Mouse (Mus musculus) spleen, adult 2 months (tissue): Measurements from ENCODE around the gene Scgb3a1. TPM values are rescaled to one million over a fixed set of nuclear protein-coding genes. Genes with fewer than 3 reads are reported as not detected.

Experiments
- DNase-seq, 2 experiments: peaks; one replicate each; pipeline versions ENCODE4 v3.0.0 to v3.0.0-alpha.2; 2012 to 2021; ENCODE audit warnings: low spot score in 2 of 2, low read depth in 1 of 2
- H3K27ac ChIP-seq: fragments of 200-500 bp; 2 replicates; pipeline ENCODE4 v1.5.1; 2012; ENCODE audit warnings: low read length, inconsistent platforms; ENCODE audit not compliant: insufficient read depth
- H3K27me3 ChIP-seq: fragments of 200-500 bp; 2 replicates; pipeline ENCODE4 v1.6.1; 2012; ENCODE audit warnings: mild to moderate bottlenecking, moderate library complexity, low read length, inconsistent platforms; ENCODE audit not compliant: control insufficient read depth, insufficient read depth
- H3K36me3 ChIP-seq: fragments of 200-500 bp; 2 replicates; pipeline ENCODE4 v1.6.1; 2012; ENCODE audit warnings: mild to moderate bottlenecking, low read length, inconsistent platforms; ENCODE audit not compliant: control insufficient read depth, insufficient read depth
- H3K4me1 ChIP-seq: fragments of 200-500 bp; 2 replicates; pipeline ENCODE4 v1.6.1; 2011; ENCODE audit warnings: inconsistent platforms; ENCODE audit not compliant: control insufficient read depth, insufficient read depth, insufficient read length
- H3K4me3 ChIP-seq: fragments of 200-500 bp; 2 replicates; pipeline ENCODE4 v1.5.1; 2011; ENCODE audit warnings: mild to moderate bottlenecking, inconsistent platforms; ENCODE audit not compliant: insufficient read depth, insufficient read length; ENCODE audit errors: extremely low read depth
- CTCF ChIP-seq: fragments of 200-500 bp; IDR thresholded peaks from 2 replicates; pipeline ENCODE4 v1.5.1; 2011; ENCODE audit warnings: mild to moderate bottlenecking, inconsistent platforms; ENCODE audit not compliant: insufficient read depth, insufficient read length, insufficient replicate concordance; ENCODE audit errors: extremely low read depth
- POLR2A ChIP-seq: fragments of 200-500 bp; IDR thresholded peaks from 2 replicates; pipeline ENCODE4 v1.6.1; 2011; ENCODE audit warnings: low read depth, low read length, inconsistent platforms
- WGBS: fragments of 180-500 bp; shearing (Covaris S2); methylation state at CpG from one replicate; pipeline ENCODE4 v1.1.7; 2018; 5-methylcytosine and 5-hydroxymethylcytosine counted together
- polyA plus RNA-seq: library from polyadenylated mRNA; depleted of rRNA; stranded (reverse); fragments of >200 nt; gene quantifications from 2 replicates; pipeline ENCODE4 v1.2.3, GENCODE M21; 2012; rRNA removed

Scgb3a1 gene
- polyA plus RNA-seq, 1 experiment = 0.28 TPM

DNA sequence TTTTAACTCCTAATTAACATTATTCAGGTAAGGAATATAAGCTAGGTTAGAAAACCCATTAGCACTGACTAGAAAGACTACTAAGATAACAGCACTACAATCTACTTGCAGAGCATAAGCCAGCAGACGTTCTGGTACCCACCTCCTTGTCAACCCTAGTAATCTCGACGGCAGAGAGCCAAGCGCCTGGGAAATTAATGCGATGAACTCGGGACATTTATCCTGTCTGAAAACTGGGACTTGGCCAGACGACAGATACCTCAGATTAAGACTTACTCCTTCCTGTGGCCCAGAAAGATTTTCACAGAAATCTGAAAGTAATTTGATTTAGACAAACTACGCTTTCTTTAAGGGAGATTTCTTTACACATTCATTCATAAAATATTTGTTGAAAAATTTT, 41.4 kb downstream of the Scgb3a1 start:
- Histone ChIP-seq H3K4me3 (no peak overlapping the region), H3K27me3 (no peaks in the 10 kb centered on the region), H3K4me1 (peaks cover 5% of the 10 kb centered on the region; the same call in 1 of the 2 replicates), H3K36me3 (peaks cover 13% of the 10 kb centered on the region), H3K27ac (no peak overlapping the region)
- DNase-seq = no peak
- TF ChIP-seq CTCF (no peak), POLR2A (no peak)
- 87% methylated on average over 8 of the region's 8 CpGs for WGBS

GRCm38 (mm10) chr11:49707834-49708233, 44.4 kb downstream of the Scgb3a1 start:
- DNase-seq = no peak
- TF ChIP-seq POLR2A (no peak), CTCF (no peak)
- Histone ChIP-seq H3K4me3 (no peak overlapping the region), H3K27ac (no peak overlapping the region), H3K36me3 (peaks cover 5% of the 10 kb centered on the region; the same call in 1 of the 2 replicates), H3K27me3 (no peaks in the 10 kb centered on the region), H3K4me1 (peaks cover 5% of the 10 kb centered on the region; the same call in 1 of the 2 replicates)
- 51% methylated on average over 2 of the region's 2 CpGs for WGBS

GRCm38 (mm10) chr11:49710664-49711063, 47.3 kb downstream of the Scgb3a1 start:
- Histone ChIP-seq H3K27ac (no peak overlapping the region), H3K27me3 (no peaks in the 10 kb centered on the region), H3K4me3 (no peak overlapping the region), H3K4me1 (peaks cover 5% of the 10 kb centered on the region), H3K36me3 (peaks cover under 1% of the 10 kb centered on the region; the same call in 1 of the 2 replicates)
- 71% methylated on average over 2 of the region's 2 CpGs for WGBS
- no peak for DNase-seq
- TF ChIP-seq CTCF (no peak), POLR2A (no peak)

DNA sequence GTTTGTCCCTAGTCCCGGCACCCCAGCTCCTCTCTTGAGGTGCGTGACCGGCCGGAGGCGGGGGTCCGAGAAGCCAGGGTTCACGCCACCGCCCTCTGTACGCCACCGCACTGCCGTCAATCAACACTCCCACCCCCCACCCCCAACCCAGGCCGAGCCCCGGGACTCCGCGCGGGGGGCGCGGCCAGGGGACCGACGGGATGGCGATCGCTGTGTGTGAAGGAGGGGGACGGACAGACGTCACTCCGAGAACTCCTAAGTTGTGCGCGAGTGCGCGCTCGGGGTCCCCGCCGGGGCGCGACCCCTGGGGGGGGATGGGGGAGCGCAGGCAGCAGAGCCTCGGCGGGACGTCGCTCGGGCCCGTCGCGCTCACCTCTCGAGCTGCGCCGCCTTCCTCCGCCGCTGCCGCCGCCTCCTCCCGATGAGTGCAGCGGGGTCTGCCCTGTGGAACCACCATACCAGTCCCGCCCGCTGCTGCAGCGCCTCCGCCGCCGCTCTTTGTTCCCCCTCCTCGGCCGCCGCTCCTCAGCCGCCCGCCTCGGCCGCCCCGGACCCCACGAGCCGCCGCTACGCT, 48.7 kb downstream of the Scgb3a1 start:
- Histone ChIP-seq H3K4me3 (peak overlapping the region; percentile 88), H3K4me1 (peaks cover 5% of the 10 kb centered on the region), H3K36me3 (no peaks in the 10 kb centered on the region; the same call in 1 of the 2 replicates), H3K27ac (peak overlapping the region; percentile 94), H3K27me3 (no peaks in the 10 kb centered on the region)
- WGBS = under 1% methylated on average over 47 of the region's 70 CpGs
- peak in 1 of 2 experiments; percentile 38 for DNase-seq
- TF ChIP-seq CTCF = no peak
- no peak for TF ChIP-seq POLR2A

GRCm38 (mm10) chr11:49712555-49713335, 49.3 kb downstream of the Scgb3a1 start, which contains the start of gene Cnot6:
Gene Cnot6, minus strand, starts transcription at chr11:49712723.
- Histone ChIP-seq H3K4me1 (peaks cover 5% of the 10 kb centered on the region), H3K27ac (peak within 1 kb of the TSS; percentile 94), H3K36me3 (no peaks in the 10 kb centered on the region), H3K27me3 (no peaks in the 10 kb centered on the region), H3K4me3 (peak within 1 kb of the TSS; percentile 88)
- TF ChIP-seq POLR2A (no peak; the same call in none of the 2 replicates), CTCF (no peak)
- under 1% methylated on average over 64 of the region's 65 CpGs for WGBS
- DNase-seq = peak; percentile 94 to 98

GRCm38 (mm10) chr11:49713336-49714334, 50.2 kb downstream of the Scgb3a1 start:
- no peak for TF ChIP-seq CTCF
- no peak for TF ChIP-seq POLR2A
- no peak for DNase-seq
- H3K27ac ChIP-seq = no peak overlapping the region
- no peaks in the 10 kb centered on the region for H3K27me3 ChIP-seq
- H3K36me3 ChIP-seq = no peaks in the 10 kb centered on the region
- WGBS = 37% methylated on average over 20 of the region's 20 CpGs
- H3K4me3 ChIP-seq = peak overlapping the region; percentile 15; the same call in 1 of the 2 replicates
- peaks cover 5% of the 10 kb centered on the region for H3K4me1 ChIP-seq

Other genes starting within 250 kb of the Scgb3a1 start
- not detected in 2 replicates for gene Olfr1389, start 240.5 kb upstream of the Scgb3a1 start, polyA plus RNA-seq
- 0.08 TPM in 1 of 2 replicates, not detected in the other for gene Olfr1388, start 227.0 kb upstream of the Scgb3a1 start, polyA plus RNA-seq
- gene Olfr1387, start 208.3 kb upstream of the Scgb3a1 start, polyA plus RNA-seq = not detected in 2 replicates
- gene Olfr1386, start 198.6 kb upstream of the Scgb3a1 start, polyA plus RNA-seq = not detected in 2 replicates
- gene Olfr1385, start 174.5 kb upstream of the Scgb3a1 start, polyA plus RNA-seq = not detected in 2 replicates
- not detected in 2 replicates for gene Olfr1384, start 156.9 kb upstream of the Scgb3a1 start, polyA plus RNA-seq
- not detected in 2 replicates for gene Olfr1383, start 144.0 kb upstream of the Scgb3a1 start, polyA plus RNA-seq
- not detected in 2 replicates for gene Olfr1382, start 135.4 kb upstream of the Scgb3a1 start, polyA plus RNA-seq
- gene Olfr1381, start 120.2 kb upstream of the Scgb3a1 start, polyA plus RNA-seq = not detected in 2 replicates
- gene Olfr1380, start 106.7 kb upstream of the Scgb3a1 start, polyA plus RNA-seq = not detected in 2 replicates
- gene Flt4, start 54.3 kb upstream of the Scgb3a1 start, polyA plus RNA-seq = 6.6 and 7.3 TPM in 2 replicates
- gene Cnot6, start 49.1 kb downstream of the Scgb3a1 start, polyA plus RNA-seq = 7.3 and 8.5 TPM in 2 replicates
- gene Gfpt2, start 130.6 kb downstream of the Scgb3a1 start, polyA plus RNA-seq = 0.56 and 0.70 TPM in 2 replicates
- 11.9 and 12.1 TPM in 2 replicates for gene Mapk9, start 183.1 kb downstream of the Scgb3a1 start, polyA plus RNA-seq
- 0.25 and 0.42 TPM in 2 replicates for gene Rasgef1c, start 238.2 kb downstream of the Scgb3a1 start, polyA plus RNA-seq